Mouse (Mus musculus): ENCODE data around the gene Gsx1. TPM values are rescaled to one million over a fixed set of nuclear protein-coding genes. Genes with fewer than 3 reads are reported as not detected.

The Gsx1 gene
- total RNA-seq (2023) = not detected in 4 replicates

GRCm38 (mm10) chr5:147188571-147188975 lies at the start of gene Gsx1:
Gsx1 (plus strand) TSS chr5:147188696.

Other genes starting within 250 kb of the Gsx1 start
- 24.4 to 29.8 TPM (median 27.4 TPM) in 4 replicates for gene Gtf3a, start 240.0 kb upstream of the Gsx1 start, total RNA-seq (2023)
- gene Mtif3, start 224.9 kb upstream of the Gsx1 start, total RNA-seq (2023) = 11.2 to 13.6 TPM (median 12.0 TPM) in 4 replicates
- gene Lnx2, start 112.1 kb upstream of the Gsx1 start, total RNA-seq (2023) = 25.2 to 27.5 TPM (median 27.4 TPM) in 4 replicates
- gene Polr1d, start 111.6 kb upstream of the Gsx1 start, total RNA-seq (2023) = 94.4 to 96.4 TPM (median 95.9 TPM) in 4 replicates
- not detected in 4 replicates for gene Pdx1, start 81.3 kb downstream of the Gsx1 start, total RNA-seq (2023)
- not detected in 4 replicates for gene Cdx2, start 118.6 kb downstream of the Gsx1 start, total RNA-seq (2023)
- not detected in 4 replicates for gene Urad, start 133.7 kb downstream of the Gsx1 start, total RNA-seq (2023)
- 1.5 to 2.9 TPM (median 1.9 TPM) in 4 replicates for gene Flt3, start 211.8 kb downstream of the Gsx1 start, total RNA-seq (2023)
- gene Pan3, start 241.5 kb downstream of the Gsx1 start, total RNA-seq (2023) = 341 to 383 TPM (median 367 TPM) in 4 replicates